Mouse (Mus musculus) ES-Bruce4 (cell line): ENCODE results near the gene Rnf135. TPM values are rescaled to one million over a fixed set of nuclear protein-coding genes. Genes with fewer than 3 reads are reported as not detected.

Experiments
- H3K27ac ChIP-seq: 2 replicates; pipeline ENCODE4 v1.5.1; 2012; ENCODE audit warnings: low read length, inconsistent platforms; ENCODE audit not compliant: insufficient read depth
- H3K27me3 ChIP-seq: 2 replicates; pipeline ENCODE4 v1.6.1; 2012; ENCODE audit warnings: mild to moderate bottlenecking, low read length, inconsistent platforms; ENCODE audit not compliant: control insufficient read depth, poor library complexity, insufficient read depth, severe bottlenecking
- H3K36me3 ChIP-seq: 2 replicates; pipeline ENCODE4 v1.6.1; 2012; ENCODE audit warnings: inconsistent platforms, mild to moderate bottlenecking, low read length, moderate library complexity; ENCODE audit not compliant: control insufficient read depth, poor library complexity, insufficient read depth, severe bottlenecking
- H3K4me1 ChIP-seq: one replicate; pipeline ENCODE4 v1.8.1; 2011; ENCODE audit warnings: low read length; ENCODE audit not compliant: control insufficient read depth, insufficient read depth
- H3K4me3 ChIP-seq: 2 replicates; pipeline ENCODE4 v1.5.1; 2011; ENCODE audit warnings: low read depth, mild to moderate bottlenecking, low read length
- H3K9ac ChIP-seq: 2 replicates; pipeline ENCODE4 v1.6.1; 2012; ENCODE audit warnings: low read depth, mild to moderate bottlenecking, inconsistent platforms; ENCODE audit not compliant: poor library complexity, severe bottlenecking
- H3K9me3 ChIP-seq: replicated peaks from 2 replicates; pipeline ENCODE4 v1.6.1; 2012; ENCODE audit warnings: mild to moderate bottlenecking, low read length, inconsistent platforms; ENCODE audit not compliant: control insufficient read depth, poor library complexity, insufficient read depth, severe bottlenecking
- CTCF ChIP-seq: IDR thresholded peaks from one replicate; pipeline ENCODE4 v1.8.1; 2011; ENCODE audit warnings: low read depth, low read length
- EP300 ChIP-seq: IDR thresholded peaks from 2 replicates; pipeline ENCODE4 v1.6.1; 2011; ENCODE audit warnings: low read depth, low read length; ENCODE audit not compliant: insufficient read depth
- POLR2A ChIP-seq: IDR thresholded peaks from one replicate; pipeline ENCODE4 v1.8.1; 2011; ENCODE audit warnings: low read length; ENCODE audit not compliant: insufficient read depth
- polyA plus RNA-seq: library from polyadenylated mRNA; stranded (reverse); fragments of >200 nt; gene quantifications from 2 replicates; pipeline ENCODE4 v1.2.4, GENCODE M21; 2011; ENCODE audit warnings: low read depth; ENCODE audit not compliant: missing spikeins, insufficient read depth, insufficient read length

Gene Rnf135
- polyA plus RNA-seq = 4.5 and 5.3 TPM in 2 replicates

- Histone ChIP-seq H3K9ac (peak within 1 kb of the TSS; percentile 68), H3K27me3 (no peaks in the 10 kb centered on the region), H3K9me3 (no peaks in the 10 kb centered on the region), H3K4me1 (no peaks in the 10 kb centered on the region), H3K27ac (peak within 1 kb of the TSS; percentile 44), H3K4me3 (peak within 1 kb of the TSS; percentile 89), H3K36me3 (no peaks in the 10 kb centered on the region)
- TF ChIP-seq CTCF = no peak
- no peak for TF ChIP-seq EP300
- peak; percentile 85 for TF ChIP-seq POLR2A
Measured at GRCm38 (mm10) chr11:80183705-80184255, at the start of gene Rnf135. Gene Rnf135 (plus strand): TSS chr11:80183851.

GRCm38 (mm10) chr11:80134744-80135143 is 48.9 kb upstream of the Rnf135 start:
- peak overlapping the region; percentile 78; the same call in 1 of the 2 replicates for H3K27ac ChIP-seq
- no peak overlapping the region for H3K4me3 ChIP-seq
- H3K9me3 ChIP-seq = no peaks in the 10 kb centered on the region
- H3K27me3 ChIP-seq = no peaks in the 10 kb centered on the region
- no peak overlapping the region for H3K9ac ChIP-seq
- TF ChIP-seq EP300 = no peak
- no peak for TF ChIP-seq POLR2A
- no peak for TF ChIP-seq CTCF
- peaks cover 22% of the 10 kb centered on the region for H3K36me3 ChIP-seq
- peaks cover 5% of the 10 kb centered on the region for H3K4me1 ChIP-seq

- TF ChIP-seq EP300 (peak; percentile 93), POLR2A (no peak), CTCF (no peak)
- H3K27me3 ChIP-seq = no peaks in the 10 kb centered on the region
- H3K4me3 ChIP-seq = no peak overlapping the region
- no peaks in the 10 kb centered on the region for H3K9me3 ChIP-seq
- peaks cover 5% of the 10 kb centered on the region for H3K4me1 ChIP-seq
- peaks cover 22% of the 10 kb centered on the region for H3K36me3 ChIP-seq
- H3K9ac ChIP-seq = no peak overlapping the region
- peak overlapping the region; percentile 82 for H3K27ac ChIP-seq
Measured at GRCm38 (mm10) chr11:80135954-80136683, 47.5 kb upstream of the Rnf135 start.

- Histone ChIP-seq H3K4me3 (peak overlapping the region; percentile 13; the same call in 1 of the 2 replicates), H3K27me3 (no peaks in the 10 kb centered on the region), H3K4me1 (peaks cover 5% of the 10 kb centered on the region), H3K9me3 (no peaks in the 10 kb centered on the region), H3K9ac (no peak overlapping the region), H3K36me3 (peaks cover 22% of the 10 kb centered on the region), H3K27ac (peak overlapping the region; percentile 77)
- TF ChIP-seq EP300 (0 out of 2 replicates have a peak, but pooled peaks have one; percentile 41), CTCF (no peak), POLR2A (no peak)
Measured at GRCm38 (mm10) chr11:80136786-80137185, 46.9 kb upstream of the Rnf135 start.

- peak overlapping the region; percentile 94 for H3K27ac ChIP-seq
- peak overlapping the region; percentile 29; the same call in 1 of the 2 replicates for H3K4me3 ChIP-seq
- no peaks in the 10 kb centered on the region for H3K27me3 ChIP-seq
- H3K9me3 ChIP-seq = no peaks in the 10 kb centered on the region
- H3K36me3 ChIP-seq = peaks cover 18% of the 10 kb centered on the region
- H3K4me1 ChIP-seq = peaks cover 3% of the 10 kb centered on the region
- TF ChIP-seq EP300 = peak; percentile 90
- TF ChIP-seq POLR2A = no peak
- TF ChIP-seq CTCF = no peak
- peak overlapping the region; percentile 79; the same call in 1 of the 2 replicates for H3K9ac ChIP-seq
Measured at GRCm38 (mm10) chr11:80137773-80138172, 45.9 kb upstream of the Rnf135 start.
